Mouse (Mus musculus): ENCODE results near the gene Rnf157. TPM values are rescaled to one million over a fixed set of nuclear protein-coding genes. Genes with fewer than 3 reads are reported as not detected.
A peak's percentile ranks its signal among the peaks of the same experiment; 100 is the strongest.

Gene Rnf157
- polyA plus RNA-seq, 1 experiment from 2014 or later = 18.1 TPM

- Histone ChIP-seq H3K9me3 (ENCODE audit: control insufficient read depth, low read length) (no peaks in the 10 kb centered on the region), H3K27me3 (ENCODE audit: control insufficient read depth, insufficient read depth, low read length) (no peaks in the 10 kb centered on the region), H3K4me1 (ENCODE audit: control insufficient read depth, insufficient read depth, low read length) (no peaks in the 10 kb centered on the region), H3K4me3 (ENCODE audit: low read depth, low read length) (no peak overlapping the region), H3K4me2 (no peak overlapping the region), H3K9ac (ENCODE audit: low read length) (no peak overlapping the region), H3K36me3 (ENCODE audit: control insufficient read depth, insufficient read depth, low read length) (no peaks in the 10 kb centered on the region; the same call in 1 of the 2 replicates), H3K27ac (ENCODE audit: low read depth, low read length) (no peak overlapping the region)
- DNase-seq (ENCODE audit: low spot score, missing footprints) (peak; percentile 91), ATAC-seq (ENCODE audit: low FRiP score) (no peak)
- WGBS = 34% methylated on average over 5 of the region's 5 CpGs
Measured at GRCm38 (mm10) chr11:116294319-116294718, 118.5 kb downstream of the Rnf157 start.

DNA sequence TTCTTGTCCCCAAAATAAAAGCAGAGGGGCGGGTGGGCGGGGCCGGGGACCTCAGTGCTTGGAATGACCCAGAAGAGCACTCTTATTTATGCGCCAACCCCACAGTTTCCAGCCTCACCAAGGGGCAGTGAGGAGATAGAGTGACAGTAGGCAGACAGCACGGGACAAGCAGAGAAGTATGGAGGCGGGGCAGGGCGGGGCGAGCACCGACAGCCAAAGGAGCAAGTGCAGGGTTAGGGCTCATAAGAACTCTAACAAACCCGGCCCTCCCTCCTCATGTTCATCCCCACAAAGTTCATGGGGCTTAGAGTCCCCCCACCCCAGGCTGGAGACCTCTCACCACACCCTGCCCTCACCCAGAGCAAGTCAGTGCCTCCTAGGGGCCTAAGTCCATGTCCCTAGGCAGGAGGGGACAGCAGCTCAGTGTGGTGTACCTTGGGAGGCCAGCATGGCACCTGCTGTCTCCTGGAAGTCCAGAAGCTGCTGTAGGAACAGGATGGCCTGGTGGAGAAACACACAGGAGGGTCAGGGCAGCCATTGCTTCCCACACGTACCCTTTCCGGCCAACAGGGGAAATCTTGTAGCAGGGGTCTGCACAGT is 119.2 kb downstream of the Rnf157 start:
- no peak overlapping the region for H3K9ac ChIP-seq (ENCODE audit: low read length)
- ATAC-seq (ENCODE audit: low FRiP score) (no peak), DNase-seq (ENCODE audit: low spot score, missing footprints) (no peak)
- H3K4me1 ChIP-seq (ENCODE audit: control insufficient read depth, insufficient read depth, low read length) = no peaks in the 10 kb centered on the region
- no peaks in the 10 kb centered on the region for H3K27me3 ChIP-seq (ENCODE audit: control insufficient read depth, insufficient read depth, low read length)
- peaks cover 7% of the 10 kb centered on the region; the same call in 1 of the 2 replicates for H3K36me3 ChIP-seq (ENCODE audit: control insufficient read depth, insufficient read depth, low read length)
- WGBS = 86% methylated on average over 12 of the region's 12 CpGs
- no peak overlapping the region for H3K4me3 ChIP-seq (ENCODE audit: low read depth, low read length)
- no peak overlapping the region for H3K4me2 ChIP-seq
- H3K27ac ChIP-seq (ENCODE audit: low read depth, low read length) = no peak overlapping the region
- no peaks in the 10 kb centered on the region for H3K9me3 ChIP-seq (ENCODE audit: control insufficient read depth, low read length)

DNA sequence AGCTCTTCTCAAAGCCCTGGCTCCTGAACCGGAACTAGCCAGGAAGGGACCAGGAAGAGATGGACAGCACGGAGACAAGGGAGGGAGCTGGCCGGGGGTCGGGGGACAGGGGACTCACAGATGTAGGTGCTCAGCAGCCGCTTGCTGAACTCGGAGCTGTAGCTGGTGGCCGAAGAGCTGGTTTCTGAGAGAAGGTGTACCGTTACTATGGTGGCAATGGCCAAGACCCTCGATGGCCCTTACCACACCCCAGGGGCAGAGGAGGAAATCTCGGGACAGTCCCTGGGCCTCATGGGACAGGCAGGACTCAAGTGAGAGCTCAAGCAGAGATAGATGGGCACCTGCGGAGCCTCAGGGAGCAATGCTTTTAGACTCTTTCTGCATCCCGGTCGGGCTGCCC is 120.4 kb downstream of the Rnf157 start:
- H3K4me3 ChIP-seq (ENCODE audit: low read depth, low read length) = no peak overlapping the region
- no peak overlapping the region for H3K4me2 ChIP-seq
- no peaks in the 10 kb centered on the region for H3K27me3 ChIP-seq (ENCODE audit: control insufficient read depth, insufficient read depth, low read length)
- no peaks in the 10 kb centered on the region for H3K4me1 ChIP-seq (ENCODE audit: control insufficient read depth, insufficient read depth, low read length)
- peaks cover 9% of the 10 kb centered on the region; the same call in 1 of the 2 replicates for H3K36me3 ChIP-seq (ENCODE audit: control insufficient read depth, insufficient read depth, low read length)
- H3K9ac ChIP-seq (ENCODE audit: low read length) = no peak overlapping the region
- ATAC-seq (ENCODE audit: low FRiP score) (no peak), DNase-seq (ENCODE audit: low spot score, missing footprints) (no peak)
- no peak overlapping the region for H3K27ac ChIP-seq (ENCODE audit: low read depth, low read length)
- H3K9me3 ChIP-seq (ENCODE audit: control insufficient read depth, low read length) = no peaks in the 10 kb centered on the region
- 94% methylated on average over 13 of the region's 13 CpGs for WGBS

DNA sequence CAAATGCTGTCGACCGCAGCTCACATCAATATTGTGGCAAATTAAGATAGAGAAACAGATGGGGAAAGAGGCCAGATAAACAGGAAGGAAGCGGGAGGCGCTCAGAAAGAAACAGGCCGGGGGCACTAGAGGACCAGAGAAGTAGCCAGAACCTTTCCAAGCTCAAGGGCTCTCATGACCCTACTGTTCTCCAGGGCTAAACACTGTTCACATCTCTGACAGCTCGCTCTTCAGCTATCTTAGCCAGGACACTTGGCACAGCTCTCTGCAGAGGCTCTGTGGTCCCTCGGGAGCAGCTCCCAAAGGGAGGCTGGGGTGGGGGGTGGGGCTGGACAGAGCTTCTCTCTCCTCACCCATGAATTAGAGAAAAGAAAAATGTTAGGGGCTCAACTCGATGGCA is 122.3 kb downstream of the Rnf157 start:
- no peak overlapping the region for H3K9ac ChIP-seq (ENCODE audit: low read length)
- H3K4me3 ChIP-seq (ENCODE audit: low read depth, low read length) = no peak overlapping the region
- no peaks in the 10 kb centered on the region for H3K4me1 ChIP-seq (ENCODE audit: control insufficient read depth, insufficient read depth, low read length)
- H3K9me3 ChIP-seq (ENCODE audit: control insufficient read depth, low read length) = no peaks in the 10 kb centered on the region
- ATAC-seq (ENCODE audit: low FRiP score) = no peak
- H3K27ac ChIP-seq (ENCODE audit: low read depth, low read length) = no peak overlapping the region
- no peak overlapping the region for H3K4me2 ChIP-seq
- no peak for DNase-seq (ENCODE audit: low spot score, missing footprints)
- no peaks in the 10 kb centered on the region; the same call in 1 of the 2 replicates for H3K27me3 ChIP-seq (ENCODE audit: control insufficient read depth, insufficient read depth, low read length)
- 85% methylated on average over 8 of the region's 8 CpGs for WGBS
- peaks cover 9% of the 10 kb centered on the region; the same call in 1 of the 2 replicates for H3K36me3 ChIP-seq (ENCODE audit: control insufficient read depth, insufficient read depth, low read length)

- Histone ChIP-seq H3K27me3 (ENCODE audit: control insufficient read depth, insufficient read depth, low read length) (peaks cover 26% of the 10 kb centered on the region), H3K9me3 (ENCODE audit: control insufficient read depth, low read length) (no peaks in the 10 kb centered on the region), H3K27ac (ENCODE audit: low read depth, low read length) (no peak overlapping the region), H3K4me3 (ENCODE audit: low read depth, low read length) (no peak overlapping the region), H3K36me3 (ENCODE audit: control insufficient read depth, insufficient read depth, low read length) (peaks cover 9% of the 10 kb centered on the region; the same call in 1 of the 2 replicates), H3K4me1 (ENCODE audit: control insufficient read depth, insufficient read depth, low read length) (no peaks in the 10 kb centered on the region), H3K9ac (ENCODE audit: low read length) (no peak overlapping the region), H3K4me2 (no peak overlapping the region)
- no peak for ATAC-seq (ENCODE audit: low FRiP score)
- 76% methylated on average over 5 of the region's 5 CpGs for WGBS
- no peak for DNase-seq (ENCODE audit: low spot score, missing footprints)
Measured at GRCm38 (mm10) chr11:116287351-116287750, 125.5 kb downstream of the Rnf157 start.

Other genes with a start within 250 kb of the Rnf157 start
- gene Fbf1, start 244.9 kb downstream of the Rnf157 start, polyA plus RNA-seq (2014; fragmentation: Nextera tagmentation; extraction: Ambion mirVana) = 28.7 and 30.1 TPM in 2 replicates
- gene Ten1, start 214.2 kb downstream of the Rnf157 start, polyA plus RNA-seq (2014; fragmentation: Nextera tagmentation; extraction: Ambion mirVana) = 48.6 and 55.6 TPM in 2 replicates
- gene Acox1, start 214.0 kb downstream of the Rnf157 start, polyA plus RNA-seq (2014; fragmentation: Nextera tagmentation; extraction: Ambion mirVana) = 32.8 and 36.1 TPM in 2 replicates
- 0.26 TPM in 2 replicates for gene Evpl, start 175.0 kb downstream of the Rnf157 start, polyA plus RNA-seq (2014; fragmentation: Nextera tagmentation; extraction: Ambion mirVana)
- gene Srp68, start 138.8 kb downstream of the Rnf157 start, polyA plus RNA-seq (2014; fragmentation: Nextera tagmentation; extraction: Ambion mirVana) = 72.8 and 78.6 TPM in 2 replicates
- 0.07 and 0.34 TPM in 2 replicates for gene Galr2, start 132.1 kb downstream of the Rnf157 start, polyA plus RNA-seq (2014; fragmentation: Nextera tagmentation; extraction: Ambion mirVana)
- gene Exoc7, start 105.8 kb downstream of the Rnf157 start, polyA plus RNA-seq (2014; fragmentation: Nextera tagmentation; extraction: Ambion mirVana) = 59.9 and 61.3 TPM in 2 replicates
- gene Foxj1, start 77.6 kb downstream of the Rnf157 start, polyA plus RNA-seq (2014; fragmentation: Nextera tagmentation; extraction: Ambion mirVana) = 3.5 and 3.8 TPM in 2 replicates
- gene Ubald2, start 21.1 kb upstream of the Rnf157 start, polyA plus RNA-seq (2014; fragmentation: Nextera tagmentation; extraction: Ambion mirVana) = 72.3 and 83.0 TPM in 2 replicates
- gene Qrich2, start 53.2 kb upstream of the Rnf157 start, polyA plus RNA-seq (2014; fragmentation: Nextera tagmentation; extraction: Ambion mirVana) = 0.08 and 0.14 TPM in 2 replicates
- gene Prpsap1, start 81.2 kb upstream of the Rnf157 start, polyA plus RNA-seq (2014; fragmentation: Nextera tagmentation; extraction: Ambion mirVana) = 173 and 183 TPM in 2 replicates
- 7.1 and 8.3 TPM in 2 replicates for gene Sphk1, start 117.9 kb upstream of the Rnf157 start, polyA plus RNA-seq (2014; fragmentation: Nextera tagmentation; extraction: Ambion mirVana)
- 13.6 and 18.7 TPM in 2 replicates for gene Ube2o, start 168.4 kb upstream of the Rnf157 start, polyA plus RNA-seq (2014; fragmentation: Nextera tagmentation; extraction: Ambion mirVana)
- not detected in 2 replicates for gene Aanat, start 173.4 kb upstream of the Rnf157 start, polyA plus RNA-seq (2014; fragmentation: Nextera tagmentation; extraction: Ambion mirVana)
- 1.2 and 1.3 TPM in 2 replicates for gene Rhbdf2, start 214.0 kb upstream of the Rnf157 start, polyA plus RNA-seq (2014; fragmentation: Nextera tagmentation; extraction: Ambion mirVana)
- 0.22 and 1.0 TPM in 2 replicates for gene Prcd, start 240.5 kb upstream of the Rnf157 start, polyA plus RNA-seq (2014; fragmentation: Nextera tagmentation; extraction: Ambion mirVana)
- 1.7 and 2.1 TPM in 2 replicates for gene Cygb, start 241.3 kb upstream of the Rnf157 start, polyA plus RNA-seq (2014; fragmentation: Nextera tagmentation; extraction: Ambion mirVana)